Mouse (Mus musculus): ENCODE measurements around the gene Map3k9.

- TF ChIP-seq CTCF (IDR thresholded peaks at IDR 0.05; ENCODE audit: low read depth, low read length): no peak
- TF ChIP-seq GATA1 (IDR thresholded peaks at IDR 0.05; ENCODE audit: borderline replicate concordance, low read length): no peak
- no peak for TF ChIP-seq TAL1 (conservative IDR thresholded peaks at IDR 0.05; ENCODE audit: low read depth, low read length)
Observed at GRCm38 (mm10) chr12:81746400-81747024, 34.5 kb downstream of the Map3k9 start.

Measured in G1E (cell line).